Mouse (Mus musculus) mouse trophoblast stem cell (cell line): ENCODE results near the gene Cnbd2.

Experiments
- in situ Hi-C, 2 experiments: fragments of 300-500 bp; cut with MseI, MboI; formaldehyde crosslinking; loops; 2 replicates in 1 of 2; 3 replicates in 1 of 2; pipeline ENCODE4 v1.15.1; 2025

The Cnbd2 gene

DNA sequence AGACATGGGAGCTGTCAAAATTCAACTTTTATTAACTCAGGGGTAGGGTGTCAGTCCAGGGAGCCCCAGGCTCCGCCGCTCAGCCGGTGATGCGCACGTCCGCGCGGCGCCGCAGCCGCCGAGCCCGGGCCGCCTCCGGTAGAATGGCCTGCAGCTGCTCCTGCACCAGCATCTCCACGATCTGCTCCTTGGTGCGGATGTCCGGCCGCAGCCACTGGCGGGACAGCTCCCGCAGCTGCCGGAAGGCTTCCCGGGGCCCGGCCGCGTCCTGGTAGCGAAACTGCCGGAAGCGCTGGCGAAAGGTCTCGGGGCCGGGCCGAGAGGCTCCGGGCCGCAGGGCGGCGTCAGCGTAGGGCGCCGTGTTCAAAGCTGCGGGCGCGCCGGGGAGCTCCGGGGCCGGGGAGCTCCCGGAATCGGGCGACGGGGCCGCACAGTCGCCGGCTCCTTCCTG lies 233 bp upstream of the Cnbd2 start:
- in situ Hi-C loops: no loop called here

DNA sequence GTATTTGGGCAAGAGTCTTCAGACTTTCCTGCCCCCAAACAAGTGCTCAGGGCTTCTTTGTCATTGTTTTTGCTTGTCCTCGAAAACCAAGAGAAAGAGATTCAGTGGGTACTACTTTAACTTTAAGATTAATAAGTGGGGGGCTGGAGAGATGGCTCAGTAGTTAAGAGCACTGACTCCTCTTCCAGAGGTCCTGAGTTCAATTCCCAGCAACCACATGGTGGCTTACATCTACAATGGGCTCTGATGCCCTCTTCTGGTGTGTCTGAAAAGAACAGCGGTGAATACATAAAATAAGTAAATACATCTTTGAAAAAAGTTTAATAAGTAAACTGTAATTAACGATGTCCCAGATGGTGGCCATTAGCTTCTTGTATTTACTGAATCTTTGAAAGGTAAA lies 1.1 kb downstream of the Cnbd2 start:
- in situ Hi-C loops: no loop called here

DNA sequence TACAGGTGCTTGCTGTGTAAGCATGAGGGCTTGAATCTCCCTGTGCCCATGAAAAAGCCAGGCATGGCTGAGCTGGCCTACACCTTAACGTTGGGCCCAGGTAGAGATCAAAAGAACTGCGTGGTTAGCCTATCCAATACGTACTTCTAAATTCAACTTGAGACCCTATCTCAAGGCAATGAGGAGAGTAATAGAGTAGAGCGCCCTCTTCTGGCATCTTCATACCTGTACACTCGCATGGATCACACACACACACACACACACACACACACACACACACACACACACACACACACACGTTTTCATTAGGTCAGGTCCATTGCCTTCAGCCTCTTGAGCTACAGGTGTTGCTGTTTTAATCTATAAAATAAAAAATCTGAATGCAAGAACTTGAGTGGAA lies 2.7 kb downstream of the Cnbd2 start:
- in situ Hi-C loops: no loop called here

DNA sequence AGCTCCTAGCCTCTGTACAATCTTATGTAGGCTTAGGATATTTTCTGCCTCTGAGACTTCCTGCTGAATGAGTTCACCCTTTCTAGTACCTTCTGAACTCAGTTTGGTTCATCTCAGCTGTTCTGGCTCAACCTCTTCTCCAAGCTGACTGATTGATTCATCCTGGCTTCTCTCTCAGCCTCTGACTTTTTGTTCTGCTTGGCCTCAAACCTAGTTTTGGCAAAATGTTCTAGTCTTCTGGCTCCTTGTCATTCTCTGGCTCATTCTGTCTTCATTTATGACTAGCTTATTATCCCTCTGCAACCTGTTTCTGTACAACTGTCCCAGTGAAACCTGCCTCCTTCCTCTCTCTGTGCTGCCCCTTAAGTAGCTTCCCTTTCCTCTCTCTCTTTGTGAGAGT lies 6.4 kb downstream of the Cnbd2 start:
- in situ Hi-C loops: no loop called here

DNA sequence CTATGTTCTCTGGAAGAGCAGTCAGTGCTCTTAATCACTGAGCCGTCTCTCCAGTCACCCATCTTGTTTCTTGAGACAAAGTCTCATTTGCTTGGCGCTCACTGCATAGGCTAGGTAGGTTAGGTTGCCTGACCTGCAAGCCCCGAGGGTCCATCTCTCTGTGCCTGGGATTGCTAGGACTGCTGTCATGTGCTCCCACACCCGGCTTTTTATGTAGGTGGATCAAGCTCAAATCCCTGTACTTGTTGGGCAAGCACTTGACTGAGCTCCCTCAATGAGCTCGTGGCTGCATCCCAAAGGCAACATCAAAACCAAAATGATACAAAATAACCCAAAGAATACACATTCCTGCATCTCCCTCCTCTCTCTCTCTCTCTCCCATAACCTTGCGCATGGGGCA lies 9.4 kb downstream of the Cnbd2 start:
- in situ Hi-C loops: no loop called here

DNA sequence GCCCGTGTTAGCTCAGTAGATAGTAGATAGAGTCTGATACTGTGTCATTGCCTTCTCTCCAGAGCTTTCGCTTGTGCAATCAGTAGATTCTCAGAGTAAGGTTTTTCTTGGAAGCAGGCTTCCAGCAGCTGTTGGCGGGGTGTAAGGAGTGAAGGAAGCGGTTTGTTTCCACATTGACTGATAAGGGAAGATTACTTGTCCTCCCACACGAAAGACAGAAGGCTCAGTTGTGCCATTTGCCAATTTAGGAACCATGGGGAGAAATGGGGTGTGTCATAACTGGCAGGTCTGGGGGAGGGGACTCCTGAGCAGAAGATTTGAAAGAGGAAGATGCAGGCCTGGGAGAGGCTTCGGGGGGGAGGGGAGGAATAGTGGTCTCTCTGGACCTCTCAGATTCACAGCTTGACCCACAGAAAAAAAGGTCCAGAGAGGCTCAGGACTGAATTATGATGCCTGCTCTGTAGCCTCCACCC lies 12.1 kb downstream of the Cnbd2 start:
- in situ Hi-C loops: no loop called here

DNA sequence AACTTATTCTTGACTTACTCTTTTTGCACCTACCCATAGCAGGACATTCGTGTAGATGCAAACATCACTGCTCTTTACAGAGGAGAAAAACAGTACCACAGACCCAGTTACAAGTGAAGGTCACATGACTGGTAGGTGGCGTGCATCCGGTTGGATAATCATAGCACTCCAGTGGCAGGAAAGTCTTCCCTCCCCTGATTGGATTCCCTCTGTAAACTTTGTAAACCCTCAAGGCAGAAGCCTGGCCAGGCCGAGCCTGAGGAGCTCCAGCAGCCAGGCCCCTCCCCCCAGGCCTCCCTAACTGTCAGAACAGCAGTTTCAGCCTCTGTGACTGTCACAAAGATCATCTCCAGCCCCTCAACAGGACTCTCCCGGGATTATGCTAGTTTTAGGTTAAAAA lies 12.6 kb downstream of the Cnbd2 start:
- in situ Hi-C loops: no loop called here

DNA sequence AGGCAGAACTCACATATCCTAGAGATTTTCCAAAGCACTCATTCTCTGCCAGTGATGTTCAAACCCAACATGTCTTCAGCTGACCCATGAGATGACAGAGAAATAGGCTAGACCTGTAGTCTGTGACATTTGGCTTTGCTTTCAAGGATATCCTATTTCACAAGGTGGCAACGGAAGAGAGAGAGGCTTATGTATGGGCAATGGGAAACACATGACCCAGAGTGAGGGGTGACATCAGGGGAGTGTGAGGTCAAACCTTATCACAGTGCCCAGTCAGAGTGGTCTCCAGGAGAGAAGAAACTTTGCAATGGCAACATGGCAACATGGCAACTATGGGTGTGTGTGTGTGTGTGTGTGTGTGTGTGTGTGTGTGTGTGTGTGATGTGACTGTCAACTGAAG lies 18.6 kb downstream of the Cnbd2 start:
- in situ Hi-C loops: no loop called here

DNA sequence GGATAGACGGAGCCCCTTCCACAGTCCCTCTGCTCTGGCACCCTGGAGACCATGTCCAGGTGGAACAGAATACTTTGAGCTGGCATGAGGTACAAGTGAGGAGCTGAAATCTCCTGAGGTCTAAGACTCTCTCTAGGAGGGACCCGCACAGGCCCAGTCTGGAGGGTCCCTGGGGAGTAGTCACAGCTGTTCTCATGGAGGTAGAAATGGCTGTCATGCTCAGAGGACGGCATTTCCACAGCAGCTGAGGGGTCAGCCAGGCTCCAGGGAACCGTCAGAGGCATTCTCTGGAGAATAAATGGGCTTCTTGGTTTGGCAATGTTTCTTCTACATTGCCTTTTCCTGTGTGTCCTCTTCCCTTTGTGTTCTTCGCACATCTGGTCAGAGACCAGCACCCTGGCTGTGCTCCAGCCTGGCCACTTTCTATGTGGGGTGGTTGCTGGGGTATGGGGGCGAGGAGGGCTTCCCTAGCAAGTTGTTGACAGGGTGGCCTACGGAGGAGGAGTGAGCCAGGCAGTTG lies 19.4 kb downstream of the Cnbd2 start:
- in situ Hi-C loops: no loop called here

DNA sequence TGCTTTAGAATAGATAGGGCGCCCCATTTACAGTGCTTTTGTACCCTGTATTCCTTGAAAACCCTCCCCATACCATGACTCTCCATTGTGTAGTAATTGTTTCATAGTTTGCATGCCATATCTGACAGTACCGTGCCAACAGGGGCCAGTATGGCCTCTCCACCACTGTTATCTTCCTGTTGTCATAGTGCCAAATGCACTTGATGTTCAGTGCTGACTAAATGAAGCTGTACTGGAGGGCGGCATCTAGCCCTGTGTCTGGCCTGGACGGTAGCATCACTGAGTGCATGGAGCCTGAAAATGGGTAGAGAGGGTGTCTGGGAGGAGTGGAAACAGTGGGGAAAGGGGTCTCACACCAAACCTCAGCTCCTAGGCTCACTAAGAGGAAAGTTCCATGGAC lies 28.0 kb downstream of the Cnbd2 start:
- in situ Hi-C loops: no loop called here

DNA sequence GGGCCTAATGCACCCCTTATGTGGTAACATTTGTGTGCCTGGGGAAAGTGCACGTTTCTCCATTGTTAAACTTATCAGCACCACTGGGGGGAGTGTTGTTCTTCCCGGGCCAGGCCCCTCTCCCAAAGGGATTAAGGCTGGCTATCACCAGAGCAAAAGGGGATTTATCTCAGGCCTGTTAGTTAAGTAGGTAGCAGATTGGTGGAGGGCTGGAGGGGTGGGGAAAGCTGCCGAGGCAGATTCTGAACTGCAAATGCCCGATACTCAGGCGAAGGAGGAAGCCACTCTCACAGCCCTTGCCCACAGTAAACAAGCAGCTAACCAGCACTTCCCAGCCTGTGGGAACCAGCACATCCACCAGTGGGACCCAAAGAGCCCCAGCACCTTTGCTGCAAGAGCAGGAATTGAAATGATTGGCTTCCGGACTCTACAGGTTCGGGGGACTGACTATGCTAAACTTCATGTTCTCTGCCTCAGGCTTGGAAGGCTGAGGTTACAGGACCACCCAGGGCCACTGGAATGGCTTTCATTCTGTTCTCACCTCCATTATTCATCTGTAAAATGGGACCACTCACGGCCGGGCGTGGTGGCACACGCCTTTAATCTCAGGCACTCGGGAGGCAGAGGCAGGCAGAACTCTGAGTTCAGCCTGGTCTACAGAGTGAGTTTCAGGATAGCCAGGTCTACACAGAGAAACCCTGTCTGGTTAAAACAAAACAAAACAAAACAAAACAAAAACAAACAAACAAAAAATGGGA lies 32.9 kb downstream of the Cnbd2 start:
- in situ Hi-C loops: no loop called here

DNA sequence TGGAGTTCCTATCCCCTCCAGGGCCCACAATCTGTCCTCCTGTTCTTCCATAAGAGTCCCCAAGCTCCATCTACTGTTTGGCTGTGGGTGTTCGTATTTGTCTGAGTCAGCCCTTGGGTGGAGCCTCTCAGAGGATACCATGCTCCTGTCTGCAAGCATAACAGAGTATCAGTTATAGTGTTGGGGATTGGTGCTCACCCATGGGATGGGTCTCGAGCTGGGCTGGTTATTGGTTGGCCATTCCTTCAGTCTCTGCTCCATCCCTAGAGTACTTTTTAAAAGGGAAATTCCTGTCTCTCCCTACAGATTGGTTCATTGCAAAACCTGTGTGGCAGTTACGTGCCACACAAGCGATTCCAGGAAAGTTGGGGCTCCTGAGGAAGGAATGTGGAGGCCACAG lies 36.7 kb downstream of the Cnbd2 start:
- in situ Hi-C loops: no loop called here

DNA sequence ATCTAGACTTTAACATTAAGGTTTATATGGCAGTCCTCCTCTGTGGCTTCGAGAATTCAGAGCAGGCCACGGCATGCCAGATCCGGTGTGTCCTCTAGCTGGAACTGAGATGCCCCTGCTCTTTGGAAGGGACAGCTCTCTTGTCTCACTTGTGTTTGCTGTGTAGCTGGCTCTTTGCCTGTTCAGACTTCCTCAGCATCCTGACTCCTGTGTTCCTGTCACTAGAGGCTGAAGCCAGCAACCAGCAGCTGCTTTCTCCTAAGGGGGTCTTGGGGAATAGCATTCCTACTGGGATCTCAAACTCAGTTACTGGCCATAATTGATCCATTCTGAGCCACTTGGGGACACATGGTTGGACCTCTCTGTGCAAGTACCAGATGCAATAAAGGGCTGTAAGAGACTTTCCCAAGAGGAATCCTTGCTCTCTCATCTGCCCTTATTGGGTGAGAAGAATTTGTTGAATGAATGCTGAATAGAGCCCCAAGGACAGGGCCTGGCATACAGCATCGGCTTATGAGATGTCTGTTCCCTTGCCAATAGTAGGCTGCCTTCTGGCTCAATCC lies 37.3 kb downstream of the Cnbd2 start:
- in situ Hi-C loops: no loop called here

DNA sequence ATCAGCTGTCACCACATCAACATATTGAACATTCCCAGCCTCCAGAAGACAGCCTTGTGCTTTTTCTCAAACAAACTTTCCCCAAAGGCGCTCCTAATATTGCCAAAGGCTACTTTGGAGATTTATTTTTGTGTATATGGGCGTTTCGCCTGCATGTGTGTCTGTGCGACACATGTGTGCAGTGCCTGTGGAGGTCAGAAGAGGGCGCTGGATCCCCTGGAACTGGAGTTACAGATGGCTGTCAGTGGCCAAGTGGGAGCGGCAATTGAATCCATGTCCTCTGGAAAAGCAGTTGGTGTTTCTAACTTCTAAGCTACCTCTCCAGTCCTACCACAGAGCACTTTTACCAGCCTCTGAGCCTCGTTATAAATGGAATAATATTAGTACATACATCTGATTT lies 39.1 kb downstream of the Cnbd2 start:
- in situ Hi-C loops: no loop called here

DNA sequence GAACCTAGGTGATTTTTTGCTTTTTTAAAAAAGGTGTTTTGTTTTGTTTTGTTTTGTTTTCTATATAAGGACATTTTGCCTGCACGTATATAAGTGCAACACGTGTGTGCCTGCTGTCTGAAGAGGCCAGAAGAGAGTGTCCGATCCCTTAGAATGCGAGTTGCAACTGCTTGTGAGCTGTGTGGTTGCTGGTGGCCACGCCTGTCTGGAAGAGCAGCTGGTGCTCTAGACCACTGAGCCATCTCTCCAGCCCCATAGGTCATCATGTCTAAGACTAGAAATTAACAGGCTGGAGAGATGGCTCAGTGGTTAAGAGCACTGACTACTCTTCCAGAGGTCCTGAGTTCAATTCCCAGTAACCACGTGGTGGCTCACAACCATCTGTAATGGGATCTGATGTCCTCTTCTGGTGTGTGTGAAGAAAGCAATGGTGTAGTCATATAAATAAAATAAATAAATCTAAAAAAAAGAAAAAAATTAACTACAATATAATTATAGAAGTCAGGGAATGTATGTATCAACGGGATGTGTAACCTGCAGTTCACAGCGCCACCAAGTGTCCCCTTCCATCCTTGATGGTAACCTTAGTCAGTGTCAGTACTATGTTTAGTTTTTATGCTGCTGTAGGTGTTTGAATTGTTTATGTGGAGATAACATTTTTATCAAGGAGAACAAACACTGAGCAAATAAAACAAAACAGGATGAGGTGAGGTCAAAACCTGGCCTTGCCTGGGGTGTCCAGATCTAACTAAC lies 40.5 kb downstream of the Cnbd2 start:
- in situ Hi-C loops: no loop called here

DNA sequence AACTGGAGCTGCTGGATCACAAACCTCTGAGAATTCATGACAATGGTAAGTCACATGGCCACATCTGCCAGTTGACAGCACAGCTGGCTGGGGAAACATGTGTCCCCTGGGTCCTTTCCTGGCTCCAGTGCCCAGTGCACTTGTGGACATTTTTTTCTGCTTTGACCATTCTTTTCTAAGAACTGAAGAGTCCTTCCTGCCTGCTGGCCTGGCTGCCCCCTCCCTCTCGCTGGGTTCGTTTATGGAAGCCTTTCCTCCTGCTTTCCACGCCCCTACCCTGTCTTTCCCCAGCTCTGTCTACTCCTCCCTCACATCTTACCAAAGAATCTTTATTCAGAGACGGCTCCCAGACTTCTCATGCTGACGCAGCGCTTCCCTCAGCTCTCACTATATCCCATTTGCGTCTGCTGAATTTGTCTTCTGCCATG lies 41.2 kb downstream of the Cnbd2 start:
- in situ Hi-C loops: no loop called here

DNA sequence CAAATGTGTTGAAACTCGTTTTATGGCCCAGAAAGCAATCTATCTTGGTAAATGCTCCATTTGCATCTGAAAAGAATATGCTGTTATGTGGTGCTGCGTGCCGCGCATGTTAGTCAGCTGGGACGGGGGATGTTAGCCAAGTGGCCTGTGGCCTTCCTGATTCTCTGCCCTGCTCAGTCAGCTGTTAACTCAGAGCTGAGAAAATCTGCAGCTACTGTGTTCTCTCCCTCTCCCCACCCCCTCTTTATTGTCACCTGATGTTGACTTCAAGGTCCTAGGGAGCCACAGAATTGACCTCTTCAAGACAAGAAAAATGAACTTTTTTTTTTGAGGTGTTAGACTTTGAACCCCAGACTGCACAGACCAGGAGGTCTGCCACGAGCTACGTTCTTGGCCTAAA lies 43.9 kb downstream of the Cnbd2 start:
- in situ Hi-C loops: no loop called here

DNA sequence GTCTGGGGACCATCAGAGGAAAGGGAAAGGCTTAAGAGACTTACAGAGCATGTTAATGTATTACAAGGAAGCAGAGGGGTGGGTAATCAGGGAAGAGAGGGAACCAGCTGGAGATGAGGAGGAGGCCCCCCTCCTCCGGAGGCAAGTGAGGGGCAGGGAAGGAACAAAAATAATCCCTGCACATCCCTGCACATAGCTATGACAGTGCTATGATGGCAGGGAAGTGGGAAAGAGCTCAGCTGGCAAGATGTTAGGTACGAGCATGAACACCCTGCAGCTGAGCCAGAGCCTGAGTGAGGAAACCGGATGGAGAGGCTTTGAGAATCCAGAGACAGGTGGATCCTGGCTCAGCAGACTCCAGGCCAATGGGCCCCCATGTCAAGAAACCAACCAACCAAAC lies 56.4 kb downstream of the Cnbd2 start:
- in situ Hi-C loops: no loop called here

DNA sequence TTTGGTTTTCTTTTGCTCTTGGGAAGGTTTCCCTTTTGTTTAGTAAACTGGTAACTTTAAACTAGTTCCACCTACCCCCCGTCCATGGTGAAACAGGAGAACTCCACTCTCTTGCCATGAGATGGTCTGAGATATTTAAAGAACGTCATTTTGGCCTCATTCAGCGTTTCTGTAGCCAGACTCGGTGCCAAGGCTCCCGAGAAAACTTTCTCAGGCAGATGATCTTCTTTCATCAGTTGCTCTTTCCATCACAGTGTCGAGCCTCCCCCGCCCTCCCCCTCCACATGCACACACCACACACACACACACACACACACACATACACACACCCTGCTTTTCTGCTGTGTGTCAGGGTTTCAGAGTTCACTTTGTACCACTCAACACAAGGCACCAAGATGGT lies 58.8 kb downstream of the Cnbd2 start:
- in situ Hi-C loops: no loop called here

DNA sequence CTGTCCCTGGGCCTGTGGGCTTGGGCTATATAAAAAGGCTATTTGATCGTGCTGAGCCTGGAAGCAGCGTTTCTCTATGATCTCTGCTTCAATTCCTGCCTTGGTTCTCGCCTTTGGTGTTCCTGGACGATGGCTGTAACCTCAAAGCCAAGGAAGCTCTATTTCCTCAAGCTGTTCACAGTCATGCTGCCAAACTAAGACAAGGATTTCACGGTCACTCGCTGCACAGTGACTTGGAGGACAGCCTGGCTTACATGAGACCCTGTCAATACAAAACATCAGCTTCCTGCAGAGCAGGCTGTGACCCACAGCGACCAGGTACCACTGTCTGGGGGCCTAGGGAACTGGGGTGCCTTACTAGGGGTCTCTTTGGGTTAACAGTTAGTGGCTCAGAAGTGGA lies 64.9 kb downstream of the Cnbd2 start:
- in situ Hi-C loops: no loop called here

DNA sequence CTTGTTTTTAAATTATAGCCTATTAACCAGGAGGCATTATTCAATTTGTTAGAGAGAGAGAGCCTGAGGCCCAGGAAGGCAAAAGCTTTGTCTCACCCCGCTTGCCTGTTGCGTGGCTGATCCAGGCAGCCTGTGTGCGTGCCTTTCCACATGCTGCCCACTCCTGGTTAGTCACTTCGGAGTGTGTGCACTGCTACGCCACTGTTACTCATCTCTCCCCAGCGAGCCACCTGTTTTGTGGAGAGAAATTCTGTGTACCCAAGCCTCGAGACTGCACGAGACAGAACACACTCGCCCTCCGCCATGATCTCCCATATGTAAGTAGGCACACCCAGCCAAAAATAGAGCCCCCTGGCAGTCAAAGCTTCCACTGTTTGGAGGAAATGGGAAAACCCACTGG lies 67.8 kb downstream of the Cnbd2 start:
- in situ Hi-C loops: no loop called here

DNA sequence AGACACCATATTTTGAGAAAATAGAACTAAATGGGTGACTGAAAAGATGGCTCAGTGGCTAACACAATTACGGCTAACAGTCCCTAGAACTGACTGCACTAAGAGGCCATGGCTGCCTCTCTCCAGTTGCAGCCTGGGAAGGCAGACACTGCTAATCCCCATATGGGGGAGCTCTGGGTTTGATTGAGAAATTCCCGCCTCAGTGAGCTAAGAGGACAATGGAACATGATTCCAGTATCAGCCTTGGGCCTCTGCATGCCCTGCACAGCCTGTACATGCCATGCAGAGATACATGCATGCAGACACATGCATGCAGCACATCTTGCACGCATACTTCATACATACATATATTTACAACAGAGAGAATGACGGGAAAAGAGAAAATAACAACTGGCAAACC lies 69.3 kb downstream of the Cnbd2 start:
- in situ Hi-C loops: no loop called here
